Mouse (Mus musculus) cerebellum, postnatal 10 days (tissue): ENCODE data around the gene Dhx15.

ENCODE experiments used
- DNase-seq, 2 experiments: peaks; one replicate each; pipeline ENCODE4 v3.0.0; 2021; ENCODE audit warnings: mixed read lengths in 2 of 2

Dhx15 gene

DNA sequence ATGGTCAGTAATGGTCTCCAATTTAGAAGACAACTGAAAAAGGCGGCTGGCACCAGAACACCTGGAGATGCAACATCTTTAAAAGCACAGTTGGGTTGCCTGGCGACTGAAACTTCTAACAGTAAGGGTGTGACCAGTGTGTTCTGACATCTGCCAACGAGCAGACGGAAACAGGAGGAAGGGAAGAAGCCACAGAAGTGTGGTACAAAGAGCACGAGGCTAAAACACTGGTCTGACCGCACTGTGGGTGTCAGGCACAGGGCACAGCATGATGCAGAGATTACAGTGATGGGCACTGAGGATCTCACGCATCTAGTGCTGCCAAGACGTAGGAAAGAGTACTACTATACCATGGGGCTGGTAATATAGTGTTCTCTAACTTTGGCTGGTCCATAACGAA is 48.4 kb downstream of the Dhx15 start:
- no peak for DNase-seq

DNA sequence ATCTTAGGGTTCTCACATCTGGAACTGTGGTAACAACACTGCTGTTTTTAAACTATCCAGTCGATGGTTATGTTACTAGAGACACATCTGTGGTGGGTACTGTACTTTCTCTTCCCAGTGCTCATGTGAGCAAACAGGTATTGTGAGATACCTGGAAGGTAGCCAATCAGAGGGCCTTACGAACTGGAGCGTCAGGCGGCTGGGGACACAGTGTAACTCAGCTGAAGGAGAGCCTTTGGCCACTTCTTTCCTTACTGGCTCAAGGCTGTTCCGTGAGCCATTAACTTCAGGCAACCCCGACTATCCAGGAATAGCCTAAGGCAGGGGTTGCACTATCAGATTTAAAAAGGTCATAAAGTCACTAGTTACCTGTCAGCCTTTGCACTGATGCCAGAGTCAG is 51.5 kb downstream of the Dhx15 start:
- DNase-seq: no peak

DNA sequence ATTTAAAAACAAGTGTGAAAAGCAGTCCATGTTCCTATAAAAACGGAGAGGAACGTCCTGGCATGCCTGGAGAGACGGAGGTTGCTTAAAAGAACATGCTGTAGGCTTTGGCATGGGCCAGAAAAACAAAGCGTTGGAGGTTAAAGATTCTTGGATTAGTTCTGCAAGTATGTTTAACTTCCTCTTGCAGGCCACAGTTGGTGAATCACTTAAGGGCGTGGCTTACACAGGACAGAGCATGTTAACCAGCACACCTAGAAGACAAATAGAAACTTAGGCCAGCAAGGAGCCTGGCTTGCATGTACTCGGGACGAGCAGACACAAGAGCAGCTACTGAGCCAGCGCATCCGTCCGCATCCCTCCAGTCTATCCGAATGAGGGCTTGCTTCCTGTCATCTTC is 52.2 kb downstream of the Dhx15 start:
- DNase-seq: no peak

DNA sequence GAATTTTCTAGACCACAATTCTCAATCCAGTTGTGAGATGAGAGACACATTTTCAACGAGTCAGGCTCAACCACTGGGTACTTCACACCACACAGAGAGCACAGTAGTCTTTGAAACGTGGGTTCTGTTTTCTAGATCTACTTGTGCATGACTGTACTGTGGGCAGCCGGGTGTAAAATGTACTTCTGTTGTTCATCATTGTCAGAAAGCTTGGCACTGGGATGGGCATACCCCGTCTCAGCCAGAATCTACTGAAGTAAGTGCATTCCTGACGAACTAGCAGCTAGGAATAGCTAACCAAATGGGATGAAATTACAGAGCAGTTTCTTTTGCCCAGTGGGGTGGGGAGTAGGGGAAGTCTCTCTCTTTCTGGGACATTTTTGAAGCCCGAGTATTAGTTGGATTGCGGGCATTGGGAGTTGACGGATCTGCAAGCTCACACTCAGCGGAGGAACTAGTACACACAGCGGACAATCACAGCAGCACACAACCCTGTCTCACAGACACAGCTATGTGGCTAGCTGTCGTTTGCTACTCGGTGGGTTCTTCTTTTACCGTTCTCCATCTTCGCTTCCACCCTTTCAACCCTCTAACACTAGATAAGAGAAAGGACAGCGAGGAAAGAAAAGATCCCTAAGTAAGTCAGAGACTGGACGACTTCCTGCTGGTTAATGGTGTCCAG is 54.7 kb downstream of the Dhx15 start:
- no peak for DNase-seq

DNA sequence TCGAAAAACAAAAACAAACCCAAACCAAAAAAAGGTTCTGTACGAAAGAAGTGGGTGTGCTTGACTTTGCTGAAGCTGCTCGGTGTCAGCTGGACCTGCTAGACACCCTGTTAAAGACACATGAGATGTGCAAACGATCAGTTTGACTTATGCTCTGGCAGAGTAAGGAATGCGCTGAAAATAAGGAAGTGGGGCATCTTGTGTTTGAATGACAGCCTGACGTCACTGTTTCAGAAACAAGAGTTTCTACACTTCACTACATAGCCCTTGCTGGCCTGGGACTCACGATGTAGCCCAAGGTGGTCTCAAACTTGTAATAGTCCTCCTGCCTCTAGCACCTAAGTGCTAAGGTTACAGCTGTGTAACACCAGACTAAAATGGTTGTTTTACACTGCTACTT is 57.5 kb downstream of the Dhx15 start:
- no peak for DNase-seq

DNA sequence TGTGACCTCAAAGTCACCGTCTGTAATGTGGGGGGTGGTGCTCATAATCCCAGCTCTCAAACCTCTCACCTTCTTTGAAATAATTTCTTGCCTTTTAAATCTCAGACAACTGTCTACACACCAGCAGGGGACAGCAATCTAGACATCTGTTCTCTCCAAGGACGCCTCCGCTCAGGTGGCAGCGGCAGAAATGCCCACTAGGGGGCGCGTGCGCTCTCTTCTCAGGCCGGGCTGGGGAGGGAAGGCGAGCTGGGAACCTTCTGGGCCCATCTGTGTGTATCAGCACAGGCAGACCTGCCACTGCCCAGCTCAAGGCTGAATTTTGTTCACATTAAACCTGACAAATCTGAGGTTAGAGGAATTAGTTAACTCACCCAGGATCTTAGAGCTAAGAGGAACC is 58.2 kb downstream of the Dhx15 start:
- DNase-seq: peak; percentile 68 to 75

DNA sequence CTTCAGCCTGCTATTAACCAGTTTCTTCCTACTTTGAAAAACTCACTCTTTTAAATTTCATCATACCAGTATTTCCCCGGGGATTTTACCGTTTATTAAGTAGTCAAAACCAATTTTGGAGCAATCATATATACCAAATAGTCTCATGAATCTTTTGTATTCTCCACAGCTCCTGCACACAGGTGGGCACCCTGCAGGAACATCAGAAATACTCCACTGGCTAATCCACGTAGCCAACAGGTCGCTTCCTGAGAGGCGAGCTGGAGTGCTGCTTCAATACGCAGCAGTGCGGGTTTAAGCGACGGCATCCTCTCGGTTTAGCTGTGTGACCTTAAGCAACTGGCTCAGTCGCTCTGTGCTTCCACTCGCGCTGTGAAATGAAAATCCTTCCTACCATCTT is 58.9 kb downstream of the Dhx15 start:
- no peak for DNase-seq

DNA sequence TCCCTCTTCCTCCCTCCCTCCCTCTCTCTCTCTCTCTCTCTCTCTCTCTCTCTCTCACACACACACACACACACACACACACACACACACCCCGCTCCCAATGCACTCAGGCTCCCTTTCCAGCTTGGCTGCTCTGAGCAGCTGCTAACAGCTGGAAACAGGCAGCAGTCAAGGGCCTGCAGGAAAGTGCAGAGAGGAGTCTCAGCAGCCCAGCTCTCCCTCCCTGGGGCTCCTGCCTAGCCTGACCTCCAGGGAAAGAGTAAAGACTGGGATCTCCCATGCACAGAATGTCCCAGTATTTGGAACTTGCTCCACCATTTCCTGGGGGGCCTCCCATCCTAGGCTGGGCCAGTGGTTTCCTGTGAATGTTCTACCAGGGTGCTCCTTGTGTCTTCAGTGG is 59.8 kb downstream of the Dhx15 start:
- no peak for DNase-seq

DNA sequence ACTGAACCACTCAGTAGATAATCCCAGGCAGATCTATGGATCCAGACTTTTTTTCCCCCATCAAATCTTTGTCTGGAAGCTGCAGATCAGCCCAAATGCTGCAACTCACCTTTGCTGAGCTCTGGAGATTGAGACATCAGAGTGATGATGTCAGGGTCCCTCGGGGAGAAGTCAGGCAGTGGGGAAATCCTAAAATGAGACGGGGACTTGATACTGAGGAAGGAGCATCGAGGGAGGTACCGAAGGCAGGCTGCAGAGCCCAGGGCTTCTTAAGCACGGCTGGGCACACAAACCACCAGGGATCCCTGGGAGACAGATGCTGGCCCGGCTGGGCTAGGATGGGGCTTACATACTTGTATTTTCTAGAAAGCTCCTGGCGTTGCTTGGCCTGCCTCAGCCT is 64.1 kb downstream of the Dhx15 start:
- DNase-seq: no peak

DNA sequence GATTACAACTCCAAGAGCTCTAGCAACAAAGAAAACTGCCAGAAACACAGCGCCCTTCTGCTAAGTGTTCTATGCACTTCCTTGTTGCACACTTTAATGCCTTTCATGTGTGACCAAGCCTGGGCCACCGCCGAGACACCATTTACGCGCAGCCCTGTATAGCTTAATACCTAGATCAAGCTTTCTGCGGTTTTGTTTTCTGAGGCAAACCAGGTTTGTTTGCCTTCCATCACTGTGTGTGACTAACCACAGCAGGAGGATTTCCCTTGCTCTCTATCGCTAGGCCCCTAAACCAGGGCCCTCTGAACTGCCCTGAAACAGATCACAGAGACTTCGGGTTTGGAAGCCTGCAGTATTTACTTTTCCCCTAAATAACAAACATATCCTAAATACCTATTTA is 64.5 kb downstream of the Dhx15 start:
- no peak for DNase-seq

DNA sequence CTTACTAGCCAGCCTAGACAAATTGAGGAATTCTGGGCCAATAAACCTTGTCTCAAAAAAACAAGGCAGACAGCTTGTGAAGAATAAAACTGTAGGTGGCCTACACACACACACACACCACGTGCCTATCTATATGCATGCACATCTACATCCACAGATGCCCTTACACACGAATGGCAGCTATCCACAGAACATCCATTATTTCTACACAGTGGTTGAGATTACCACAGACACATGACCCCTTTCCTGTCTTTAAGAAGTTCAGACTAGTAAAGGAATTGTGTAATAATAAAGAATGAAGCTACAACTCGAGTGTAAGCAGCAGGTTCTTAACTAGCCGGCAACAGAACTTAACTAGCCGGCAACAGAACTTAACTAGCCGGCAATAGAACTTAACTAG is 68.2 kb downstream of the Dhx15 start:
- DNase-seq: no peak

DNA sequence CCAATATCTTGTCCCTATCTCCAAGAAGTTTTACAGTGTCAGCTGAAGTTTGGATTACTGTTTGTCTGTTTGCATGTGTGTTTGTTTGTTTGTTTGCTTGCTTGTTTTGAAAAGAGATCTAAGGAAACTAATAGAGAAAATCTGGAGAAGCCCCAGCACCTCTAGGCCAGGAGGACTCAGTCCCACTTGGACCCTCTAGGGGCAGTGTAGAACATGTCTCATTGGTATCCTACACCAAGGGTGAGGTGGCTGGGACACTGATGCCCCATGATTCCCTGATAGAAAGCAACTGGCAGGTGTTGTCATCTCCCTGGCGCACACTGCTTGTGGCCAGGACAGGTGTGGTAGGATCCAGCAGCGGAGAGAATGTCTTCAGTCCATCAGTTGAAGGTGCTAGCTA is 70.5 kb downstream of the Dhx15 start:
- DNase-seq: peak; percentile 32 to 55

DNA sequence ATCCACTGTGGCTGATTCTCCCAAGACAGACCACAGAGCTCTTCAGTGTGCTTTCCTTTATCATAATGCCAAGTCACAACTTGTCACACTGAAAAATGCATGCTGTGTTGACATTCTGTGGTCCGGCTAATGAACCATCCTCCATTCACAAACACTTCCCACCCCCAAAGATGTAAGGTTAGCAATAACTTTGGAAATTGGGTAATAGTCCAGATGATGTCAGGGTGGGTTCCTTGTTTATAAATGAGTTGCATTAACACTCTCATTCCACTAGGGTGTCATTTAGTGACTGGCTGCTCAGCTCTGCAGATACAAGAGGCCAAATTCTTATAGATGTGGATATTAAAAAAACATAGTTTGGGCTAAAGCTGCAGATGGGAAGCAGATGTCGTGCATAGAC is 71.1 kb downstream of the Dhx15 start:
- DNase-seq: no peak

DNA sequence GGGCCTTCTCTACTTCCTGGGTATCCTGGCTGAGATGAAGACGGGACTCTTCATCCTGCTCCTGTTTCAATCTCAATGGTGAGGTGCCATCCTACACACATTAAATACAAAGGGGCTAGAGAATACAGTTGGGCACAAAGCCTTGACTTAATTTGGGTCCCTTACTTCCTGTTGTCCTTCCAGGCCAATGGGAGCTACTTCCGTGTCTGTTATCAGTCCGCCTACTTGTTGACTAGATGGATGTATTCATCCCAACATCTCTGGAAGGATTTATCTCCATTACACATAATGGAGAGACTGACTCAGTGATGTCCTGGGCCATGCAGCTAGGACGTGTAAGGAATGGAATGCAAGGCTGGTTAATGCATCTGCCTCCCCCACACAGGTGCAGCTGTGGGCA is 72.5 kb downstream of the Dhx15 start:
- no peak for DNase-seq

DNA sequence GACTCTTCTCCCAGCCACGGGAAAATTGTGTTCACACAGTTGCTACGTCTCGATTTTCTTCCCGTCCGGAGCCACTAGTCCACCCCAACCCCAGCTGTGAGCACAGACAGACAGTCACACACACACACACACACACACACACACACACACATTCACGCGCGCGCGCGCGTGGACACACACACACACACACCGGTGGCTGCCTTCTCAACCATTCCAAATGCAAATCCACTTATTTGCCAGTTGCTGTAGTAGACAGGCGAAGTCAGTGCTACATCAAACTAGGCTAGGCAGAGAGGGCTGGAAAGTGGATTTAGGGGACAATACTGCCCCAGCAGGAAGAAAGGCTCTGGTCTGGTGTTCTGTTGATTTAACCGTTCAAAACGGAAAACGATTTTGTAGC is 73.9 kb downstream of the Dhx15 start:
- DNase-seq: peak; percentile 67 to 74

DNA sequence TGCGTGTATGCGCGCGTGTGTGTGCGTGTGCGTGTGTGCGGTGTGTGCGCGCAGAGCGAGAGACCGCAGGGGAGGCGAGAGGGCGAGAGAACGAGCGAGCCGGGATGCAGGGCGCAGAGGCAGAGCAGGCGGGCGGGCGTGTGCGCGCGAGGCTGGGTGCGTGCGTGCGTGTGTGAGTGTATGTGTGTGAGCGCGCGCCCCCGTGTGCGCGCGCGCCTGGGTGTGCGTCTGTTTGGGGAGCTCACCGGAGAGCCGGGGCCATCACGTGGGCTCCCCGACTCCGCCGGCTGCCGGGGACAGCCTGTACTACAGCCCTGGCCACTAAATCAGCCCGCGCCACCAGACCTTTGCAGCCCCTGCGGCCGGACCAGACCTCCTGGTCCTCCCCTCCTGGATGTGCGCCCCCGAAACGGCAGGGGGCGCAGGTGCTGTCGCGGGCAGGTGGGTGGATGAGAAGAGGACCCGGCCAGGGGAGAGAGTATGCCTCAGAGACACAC is 74.4 kb downstream of the Dhx15 start:
- DNase-seq: peak; percentile 92 to 93

DNA sequence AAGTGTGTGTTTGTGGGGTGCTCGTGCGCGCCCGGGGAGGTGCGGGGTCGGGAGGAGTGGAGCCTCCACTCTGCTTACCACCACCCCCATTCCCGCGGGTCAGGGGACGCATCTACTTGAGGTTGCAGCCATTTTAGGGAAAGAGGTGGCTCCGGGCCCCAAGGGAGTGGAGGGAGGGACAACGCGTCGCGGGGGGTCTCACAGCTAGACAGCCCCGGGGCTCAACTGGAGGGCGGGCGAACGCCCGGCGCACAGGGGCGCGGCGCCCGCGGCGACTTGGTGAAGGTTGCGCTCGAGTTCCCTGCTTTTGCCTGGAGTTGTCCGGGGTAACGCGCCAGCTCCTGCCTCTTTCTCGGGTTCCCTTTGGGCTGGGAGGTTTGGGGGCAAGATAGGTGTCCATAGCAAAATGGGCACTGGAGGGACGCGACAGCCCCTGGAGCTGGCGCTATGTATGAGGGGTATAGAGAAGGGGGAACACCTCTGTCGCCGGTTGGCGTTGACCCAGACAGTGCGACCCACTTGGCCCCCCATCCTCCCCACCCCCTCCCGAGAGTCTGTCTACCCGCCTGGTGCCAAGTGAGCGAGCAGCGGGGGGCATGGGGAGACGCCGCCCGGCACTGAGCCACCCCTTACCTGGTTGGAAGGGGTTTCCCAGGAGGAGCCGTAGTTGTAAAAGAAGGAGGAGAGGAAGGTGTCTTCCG is 75.4 kb downstream of the Dhx15 start:
- DNase-seq: peak; percentile 73 to 74

DNA sequence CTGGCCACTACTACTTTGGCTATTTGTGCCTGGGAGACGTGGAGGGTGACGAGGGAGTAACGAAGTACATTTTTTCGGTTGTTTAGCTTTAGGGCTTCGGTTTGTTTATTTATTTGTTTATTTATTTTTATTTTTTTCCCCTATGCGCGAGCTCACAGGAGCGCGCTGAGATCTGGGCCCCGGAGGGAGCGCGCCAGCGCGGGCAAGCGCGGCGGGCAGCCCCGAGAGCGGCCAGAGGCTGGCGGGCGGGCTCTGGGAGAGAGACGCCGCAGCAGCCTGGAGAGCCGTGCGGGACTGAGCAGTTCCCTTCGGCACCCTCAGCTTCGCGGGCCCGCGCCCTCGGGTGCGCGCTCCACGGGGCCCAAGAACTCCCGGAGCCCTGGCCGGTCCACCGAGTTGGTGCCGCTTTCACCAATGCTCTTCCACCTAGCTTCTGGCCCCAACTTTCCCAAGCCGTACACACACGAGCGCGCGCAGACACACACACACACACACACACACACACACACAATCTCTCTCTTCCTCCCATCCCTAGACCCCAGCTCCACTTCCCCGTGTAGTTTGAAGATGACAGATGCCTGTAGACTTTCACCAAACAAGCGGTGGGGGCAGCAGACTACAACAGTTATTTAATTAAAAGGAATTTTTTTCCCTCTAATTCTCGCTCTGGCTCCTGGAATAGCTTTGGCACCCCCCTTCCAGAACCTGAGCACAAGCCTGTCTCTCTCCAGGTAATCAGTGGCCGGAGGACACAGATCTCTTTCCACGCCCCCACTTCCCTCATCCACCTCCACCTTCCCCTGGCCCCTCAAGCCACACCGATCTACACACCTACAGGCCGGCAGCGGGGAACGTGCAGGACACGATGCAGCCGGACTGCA is 76.2 kb downstream of the Dhx15 start:
- peak; percentile 53 to 55 for DNase-seq

DNA sequence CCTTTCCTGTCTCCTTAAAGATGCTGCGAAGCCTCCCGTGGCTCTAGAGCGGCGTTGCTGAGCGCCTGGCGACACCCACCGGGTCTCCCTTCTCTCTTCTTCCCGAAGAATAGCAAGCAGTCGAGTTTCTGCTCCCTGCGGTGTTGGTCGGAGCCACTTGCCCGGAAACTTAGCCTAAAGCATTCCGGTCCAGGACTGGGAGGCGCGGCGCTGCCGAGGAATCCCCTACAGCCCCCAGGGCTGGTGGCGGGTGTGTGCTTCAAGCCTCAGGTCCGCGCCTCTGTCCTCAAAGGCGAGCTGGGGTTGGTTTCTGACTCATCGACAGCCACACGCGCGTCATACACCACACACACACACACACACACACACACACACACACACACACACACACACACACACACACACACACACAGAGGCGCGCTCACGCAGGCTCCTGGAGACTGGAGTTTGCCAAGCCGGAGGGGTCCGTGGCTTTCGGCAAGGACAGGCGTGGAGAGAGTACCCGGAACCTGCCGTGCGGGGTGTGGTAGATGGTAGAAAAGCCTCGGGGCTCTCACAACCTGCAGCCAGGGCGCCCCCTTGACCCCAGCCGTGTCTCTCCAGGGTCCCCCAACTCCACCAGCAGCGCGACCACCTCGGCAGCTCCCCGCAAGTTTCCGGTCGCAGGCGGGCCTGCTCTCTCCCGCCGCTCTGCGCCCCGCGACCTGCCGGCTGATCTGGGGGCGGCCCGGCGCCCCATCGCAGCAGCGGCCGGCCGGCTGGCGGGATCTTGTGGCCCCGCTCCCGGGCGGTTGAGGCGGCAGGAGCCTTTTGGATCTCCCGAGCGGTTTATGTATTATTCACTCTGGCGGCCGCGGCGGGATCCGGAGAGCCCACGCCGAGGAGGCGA is 77.1 kb downstream of the Dhx15 start:
- DNase-seq: peak; percentile 55 to 61

DNA sequence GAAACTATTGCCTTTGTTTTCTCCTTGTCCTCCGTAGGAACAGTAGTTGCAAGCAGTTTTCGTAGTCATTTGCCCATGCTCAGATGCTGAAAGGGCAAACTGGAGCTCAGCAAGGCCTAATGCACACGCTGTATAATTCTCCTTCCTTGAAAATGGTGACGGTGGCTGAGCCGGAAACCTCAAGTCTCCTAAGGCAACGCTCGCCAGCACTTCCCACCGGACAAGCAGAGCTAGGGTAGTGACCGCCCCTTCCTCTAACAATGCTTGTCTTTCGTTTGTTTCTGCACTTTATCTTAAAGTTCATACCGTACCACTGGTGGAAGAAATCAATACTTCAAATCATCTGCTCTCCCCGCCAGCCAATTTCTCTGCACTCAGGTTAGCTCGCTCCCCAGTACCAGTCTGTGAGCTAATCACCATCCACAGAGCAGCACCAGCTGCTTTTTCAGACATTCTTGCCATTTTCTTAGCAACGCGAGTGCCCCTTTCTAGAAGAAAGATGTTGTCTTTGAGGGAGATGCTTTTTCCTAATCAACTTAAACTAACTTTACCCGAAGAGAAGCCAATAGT is 78.0 kb downstream of the Dhx15 start:
- peak in 1 of 2 experiments; percentile 17 for DNase-seq

DNA sequence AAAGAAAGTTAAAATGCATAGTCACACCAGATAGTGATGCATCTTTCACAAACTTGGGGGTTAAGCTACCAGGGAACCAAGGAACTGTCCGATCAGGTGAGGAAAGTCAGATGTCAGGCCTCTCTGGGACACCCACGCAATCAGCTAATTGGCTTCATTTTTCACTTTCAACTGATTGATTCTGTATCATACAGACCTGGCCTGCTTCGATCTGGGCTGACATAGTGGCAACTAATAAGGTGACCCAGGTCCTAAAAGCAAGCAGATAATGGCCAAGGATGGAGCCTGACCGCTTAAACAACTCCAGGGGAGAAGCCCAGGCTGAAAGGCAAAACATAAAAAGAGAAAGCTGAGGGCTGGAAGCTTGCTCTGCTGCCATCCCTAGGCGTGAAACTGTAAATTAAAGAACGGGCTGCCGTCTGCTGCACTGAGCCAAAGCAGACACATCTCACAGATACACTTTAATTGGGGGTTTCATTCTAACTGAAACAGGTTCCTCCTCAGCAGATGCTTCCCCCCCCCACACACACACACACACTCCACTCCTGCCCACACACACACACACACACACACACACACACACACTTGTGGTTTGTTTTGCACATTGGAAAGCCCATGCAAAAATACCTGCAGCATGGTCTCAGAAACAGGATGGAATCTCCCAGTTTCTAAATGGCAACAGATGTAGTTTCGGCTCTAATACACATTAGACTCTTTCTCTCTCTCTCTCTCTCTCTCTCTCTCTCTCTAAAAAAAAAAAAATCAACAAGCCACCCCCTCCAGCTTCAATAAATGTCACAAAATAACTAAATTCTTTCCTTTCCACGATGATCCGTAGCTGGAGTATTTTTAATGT is 79.3 kb downstream of the Dhx15 start:
- peak; percentile 43 to 50 for DNase-seq
